Mouse (Mus musculus): ENCODE measurements around the gene Fbln1. TPM values are rescaled to one million over a fixed set of nuclear protein-coding genes. Genes with fewer than 3 reads are reported as not detected.

Gene Fbln1
- 1.5 TPM for total RNA-seq (2023)

GRCm38 (mm10) chr15:85205792-85206702, at the start of gene Fbln1:
TSS of gene Fbln1 (plus strand) at chr15:85205949.

GRCm38 (mm10) chr15:85335671-85336300, 130.0 kb downstream of the Fbln1 start, which contains the start of gene Atxn10:
TSS of gene Atxn10 (plus strand) at chr15:85336245.

Other genes starting within 250 kb of the Fbln1 start
- 28.0 TPM for gene 5031439G07Rik, start 217.4 kb upstream of the Fbln1 start, total RNA-seq (2023)
- not detected for gene Upk3a, start 188.8 kb upstream of the Fbln1 start, total RNA-seq (2023)
- 152 TPM for gene Fam118a, start 177.0 kb upstream of the Fbln1 start, total RNA-seq (2023)
- not detected for gene Smc1b, start 74.0 kb upstream of the Fbln1 start, total RNA-seq (2023)
- not detected for gene Ribc2, start 73.9 kb upstream of the Fbln1 start, total RNA-seq (2023)
- 71.6 TPM for gene Atxn10, start 130.3 kb downstream of the Fbln1 start, total RNA-seq (2023)

Data from CD4-positive naive resting alpha-beta T cell, adult 76 days (primary cell).